Mouse (Mus musculus): ENCODE measurements around the gene Clcn7. TPM values are rescaled to one million over a fixed set of nuclear protein-coding genes. Genes with fewer than 3 reads are reported as not detected.

Clcn7 gene
- polyA plus RNA-seq (2014; fragmentation: Nextera tagmentation; extraction: Ambion mirVana) = 26.3 and 26.7 TPM in 2 replicates

DNA sequence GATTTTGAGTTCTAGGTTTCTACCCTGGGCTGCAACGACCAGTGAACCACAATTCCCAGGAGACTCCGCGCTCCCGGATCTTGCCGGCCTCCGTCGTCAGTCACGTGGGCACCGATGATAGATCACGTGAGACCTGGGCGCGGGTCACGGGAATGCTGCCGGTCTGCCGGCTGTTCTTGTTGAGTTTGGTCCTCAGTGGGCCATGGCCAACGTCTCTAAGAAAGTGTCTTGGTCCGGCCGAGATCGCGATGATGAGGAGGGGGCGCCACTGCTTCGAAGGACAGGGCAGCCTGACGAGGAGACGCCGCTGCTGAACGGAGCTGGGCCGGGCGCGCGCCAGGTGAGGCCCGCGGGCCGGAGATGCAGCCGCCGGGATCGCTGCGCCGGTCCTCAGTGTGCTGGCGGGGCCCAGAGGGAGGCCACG lies at the start of gene Clcn7:
Gene Clcn7 (plus strand): TSS at position 117 of the 424 bp plus-strand sequence.
- H3K4me2 ChIP-seq (ENCODE audit: low read depth, low read length) = peak within 1 kb of the TSS; percentile 60
- H3K9ac ChIP-seq (replicated peaks; ENCODE audit: low read depth, low read length) = peak within 1 kb of the TSS; percentile 73
- peak within 1 kb of the TSS; percentile 95 for H3K4me3 ChIP-seq (ENCODE audit: low read depth, low read length)
- H3K36me3 ChIP-seq (ENCODE audit: control insufficient read depth, insufficient read depth, low read length) = no peaks in the 10 kb centered on the region
- peaks cover 9% of the 10 kb centered on the region for H3K4me1 ChIP-seq (ENCODE audit: control insufficient read depth, insufficient read depth, low read length)
- no peaks in the 10 kb centered on the region for H3K27me3 ChIP-seq (ENCODE audit: control insufficient read depth, insufficient read depth, low read length)
- H3K9me3 ChIP-seq (ENCODE audit: control insufficient read depth, low read length) = no peaks in the 10 kb centered on the region
- under 1% methylated on average over 40 of the region's 40 CpGs for WGBS
- ATAC-seq (ENCODE audit: low read depth) = peak; percentile 95
- peak within 1 kb of the TSS; percentile 62; the same call in 1 of the 2 replicates for H3K27ac ChIP-seq (ENCODE audit: low read depth, low read length)

DNA sequence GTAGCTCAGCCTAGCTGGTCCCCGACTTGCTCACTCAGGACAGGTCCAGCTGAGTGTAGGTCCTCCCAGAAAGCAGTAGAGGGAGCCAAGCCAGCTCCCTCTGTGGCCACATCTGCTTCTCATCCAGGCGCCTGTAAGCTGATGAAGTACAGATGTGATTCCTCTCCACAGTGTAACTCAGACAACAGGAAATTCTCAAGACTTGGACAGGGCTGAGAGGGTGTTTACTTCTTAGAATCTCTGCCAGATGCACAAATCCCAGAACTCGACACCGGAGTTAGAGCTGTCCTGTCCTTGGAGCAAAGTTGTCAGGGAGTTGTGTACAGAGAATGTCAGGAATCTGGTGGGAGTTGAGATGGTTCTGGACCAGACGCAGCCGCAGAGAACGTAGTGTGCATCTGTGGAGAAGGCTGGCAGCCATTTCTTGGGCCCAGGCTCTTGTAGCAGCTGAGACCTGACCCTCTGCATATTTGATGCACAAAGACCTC lies 49.7 kb upstream of the Clcn7 start, which contains the start of gene Tmem204:
Gene Tmem204 (minus strand): TSS at position 148 of the 488 bp plus-strand sequence.
- H3K27me3 ChIP-seq (ENCODE audit: control insufficient read depth, insufficient read depth, low read length) = no peaks in the 10 kb centered on the region
- no peaks in the 10 kb centered on the region for H3K9me3 ChIP-seq (ENCODE audit: control insufficient read depth, low read length)
- peak within 1 kb of the TSS; percentile 44; the same call in 1 of the 2 replicates for H3K27ac ChIP-seq (ENCODE audit: low read depth, low read length)
- H3K4me2 ChIP-seq (ENCODE audit: low read depth, low read length) = no peak within 1 kb of the TSS
- H3K4me3 ChIP-seq (ENCODE audit: low read depth, low read length) = no peak within 1 kb of the TSS
- peaks cover 7% of the 10 kb centered on the region; the same call in 1 of the 2 replicates for H3K36me3 ChIP-seq (ENCODE audit: control insufficient read depth, insufficient read depth, low read length)
- H3K9ac ChIP-seq (replicated peaks; ENCODE audit: low read depth, low read length) = no peak within 1 kb of the TSS
- peaks cover 3% of the 10 kb centered on the region; the same call in 1 of the 2 replicates for H3K4me1 ChIP-seq (ENCODE audit: control insufficient read depth, insufficient read depth, low read length)
- no peak for ATAC-seq (ENCODE audit: low read depth)
- WGBS = 73% methylated on average over 7 of the region's 7 CpGs

DNA sequence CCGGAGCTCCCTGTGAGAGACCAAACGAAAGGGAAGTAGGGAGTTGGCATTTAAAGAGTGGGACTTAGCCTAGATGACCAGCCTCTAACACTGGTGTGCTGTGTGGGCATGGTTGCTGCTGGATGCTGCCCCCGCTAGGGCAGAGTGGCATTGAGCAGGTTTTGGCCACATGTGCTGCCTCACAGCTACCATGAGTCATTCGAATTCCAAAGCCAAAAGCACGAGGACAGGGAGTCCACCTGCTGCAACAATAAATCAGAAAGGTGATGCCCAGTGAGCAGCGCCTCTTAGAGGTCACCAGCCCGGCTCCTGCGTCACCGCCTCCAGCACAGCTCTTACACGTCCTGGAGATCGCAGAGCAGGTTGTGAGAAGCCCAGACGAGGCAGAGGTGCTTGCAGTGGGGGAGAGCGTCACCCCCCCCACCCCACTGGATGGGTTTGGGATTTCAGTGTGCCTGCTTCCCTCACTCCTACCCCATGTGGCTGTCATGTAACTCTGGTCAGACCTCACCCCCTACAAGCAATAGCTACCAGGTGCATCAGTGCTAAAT lies 48.3 kb upstream of the Clcn7 start:
- no peaks in the 10 kb centered on the region for H3K9me3 ChIP-seq (ENCODE audit: control insufficient read depth, low read length)
- no peak for ATAC-seq (ENCODE audit: low read depth)
- no peaks in the 10 kb centered on the region for H3K27me3 ChIP-seq (ENCODE audit: control insufficient read depth, insufficient read depth, low read length)
- H3K36me3 ChIP-seq (ENCODE audit: control insufficient read depth, insufficient read depth, low read length) = peaks cover 13% of the 10 kb centered on the region; the same call in 1 of the 2 replicates
- no peak overlapping the region for H3K9ac ChIP-seq (replicated peaks; ENCODE audit: low read depth, low read length)
- H3K27ac ChIP-seq (ENCODE audit: low read depth, low read length) = no peak overlapping the region
- H3K4me3 ChIP-seq (ENCODE audit: low read depth, low read length) = no peak overlapping the region
- WGBS = 79% methylated on average over 13 of the region's 13 CpGs
- H3K4me2 ChIP-seq (ENCODE audit: low read depth, low read length) = no peak overlapping the region
- no peaks in the 10 kb centered on the region for H3K4me1 ChIP-seq (ENCODE audit: control insufficient read depth, insufficient read depth, low read length)

DNA sequence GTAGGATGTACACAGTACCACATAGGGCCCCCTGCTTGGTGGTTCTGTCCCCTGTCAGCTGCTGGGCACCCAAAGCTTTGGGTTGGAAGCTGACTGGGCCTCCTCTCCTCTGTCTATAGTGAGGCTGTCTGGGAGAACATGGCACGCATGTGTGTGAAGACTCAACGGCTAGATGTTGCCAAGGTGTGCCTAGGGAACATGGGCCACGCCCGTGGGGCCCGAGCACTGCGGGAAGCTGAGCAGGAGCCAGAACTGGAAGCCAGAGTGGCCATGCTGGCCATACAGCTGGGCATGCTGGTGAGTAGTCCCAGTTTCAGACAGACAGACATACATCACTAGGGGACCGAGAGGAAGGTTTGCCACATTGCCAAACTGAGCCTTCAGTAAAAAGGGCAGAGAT lies 46.5 kb upstream of the Clcn7 start:
- no peak for ATAC-seq (ENCODE audit: low read depth)
- no peaks in the 10 kb centered on the region for H3K9me3 ChIP-seq (ENCODE audit: control insufficient read depth, low read length)
- H3K4me2 ChIP-seq (ENCODE audit: low read depth, low read length) = no peak overlapping the region
- no peak overlapping the region for H3K27ac ChIP-seq (ENCODE audit: low read depth, low read length)
- no peaks in the 10 kb centered on the region for H3K27me3 ChIP-seq (ENCODE audit: control insufficient read depth, insufficient read depth, low read length)
- WGBS = 89% methylated on average over 7 of the region's 7 CpGs
- no peak overlapping the region for H3K9ac ChIP-seq (replicated peaks; ENCODE audit: low read depth, low read length)
- no peaks in the 10 kb centered on the region for H3K4me1 ChIP-seq (ENCODE audit: control insufficient read depth, insufficient read depth, low read length)
- no peak overlapping the region for H3K4me3 ChIP-seq (ENCODE audit: low read depth, low read length)
- H3K36me3 ChIP-seq (ENCODE audit: control insufficient read depth, insufficient read depth, low read length) = peaks cover 19% of the 10 kb centered on the region; the same call in 1 of the 2 replicates

DNA sequence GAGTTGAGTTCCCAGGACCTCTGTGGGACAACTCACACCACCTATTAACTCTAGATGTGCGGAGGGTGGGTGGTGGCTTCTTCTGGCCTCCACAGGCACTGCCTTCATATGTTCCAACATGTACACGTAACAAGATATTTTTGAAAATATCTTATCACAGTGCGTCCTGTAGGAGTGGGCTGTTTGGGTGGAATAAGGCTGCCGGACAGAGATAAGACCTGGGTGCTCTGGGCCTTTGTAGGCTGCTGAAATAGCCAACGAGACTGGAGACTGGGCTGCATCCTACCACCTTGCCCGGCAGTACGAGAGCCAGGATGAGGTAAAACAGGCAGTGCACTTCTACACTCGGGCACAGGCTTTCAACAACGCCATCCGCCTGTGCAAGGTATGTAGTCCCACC lies 44.0 kb upstream of the Clcn7 start:
- Histone ChIP-seq H3K4me1 (ENCODE audit: control insufficient read depth, insufficient read depth, low read length) (no peaks in the 10 kb centered on the region), H3K36me3 (ENCODE audit: control insufficient read depth, insufficient read depth, low read length) (peaks cover 24% of the 10 kb centered on the region; the same call in 1 of the 2 replicates), H3K4me2 (ENCODE audit: low read depth, low read length) (no peak overlapping the region), H3K9me3 (ENCODE audit: control insufficient read depth, low read length) (no peaks in the 10 kb centered on the region), H3K9ac (replicated peaks; ENCODE audit: low read depth, low read length) (no peak overlapping the region), H3K27me3 (ENCODE audit: control insufficient read depth, insufficient read depth, low read length) (no peaks in the 10 kb centered on the region), H3K27ac (ENCODE audit: low read depth, low read length) (no peak overlapping the region), H3K4me3 (ENCODE audit: low read depth, low read length) (no peak overlapping the region)
- WGBS = 94% methylated on average over 10 of the region's 10 CpGs
- no peak for ATAC-seq (ENCODE audit: low read depth)

DNA sequence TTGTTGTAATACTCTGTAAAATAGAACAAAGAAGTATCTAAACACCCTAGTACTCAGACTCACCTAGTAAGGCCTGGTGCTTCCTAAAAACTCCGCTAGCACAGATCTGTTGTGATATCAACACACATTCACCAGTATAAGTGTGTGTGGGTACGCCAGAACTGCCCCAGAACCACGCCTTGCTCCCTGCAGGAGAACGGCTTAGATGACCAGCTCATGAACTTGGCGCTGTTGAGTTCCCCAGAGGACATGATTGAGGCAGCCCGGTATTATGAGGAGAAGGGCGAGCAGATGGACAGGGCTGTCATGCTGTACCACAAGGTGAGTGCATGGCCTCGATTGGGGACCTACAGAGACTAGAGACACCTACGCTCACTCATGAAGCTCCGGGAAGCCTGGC lies 42.7 kb upstream of the Clcn7 start:
- Histone ChIP-seq H3K9me3 (ENCODE audit: control insufficient read depth, low read length) (no peaks in the 10 kb centered on the region), H3K9ac (replicated peaks; ENCODE audit: low read depth, low read length) (no peak overlapping the region), H3K4me2 (ENCODE audit: low read depth, low read length) (no peak overlapping the region), H3K27me3 (ENCODE audit: control insufficient read depth, insufficient read depth, low read length) (no peaks in the 10 kb centered on the region), H3K4me3 (ENCODE audit: low read depth, low read length) (no peak overlapping the region), H3K36me3 (ENCODE audit: control insufficient read depth, insufficient read depth, low read length) (peaks cover 24% of the 10 kb centered on the region; the same call in 1 of the 2 replicates), H3K27ac (ENCODE audit: low read depth, low read length) (no peak overlapping the region), H3K4me1 (ENCODE audit: control insufficient read depth, insufficient read depth, low read length) (no peaks in the 10 kb centered on the region)
- no peak for ATAC-seq (ENCODE audit: low read depth)
- WGBS = 92% methylated on average over 10 of the region's 10 CpGs

DNA sequence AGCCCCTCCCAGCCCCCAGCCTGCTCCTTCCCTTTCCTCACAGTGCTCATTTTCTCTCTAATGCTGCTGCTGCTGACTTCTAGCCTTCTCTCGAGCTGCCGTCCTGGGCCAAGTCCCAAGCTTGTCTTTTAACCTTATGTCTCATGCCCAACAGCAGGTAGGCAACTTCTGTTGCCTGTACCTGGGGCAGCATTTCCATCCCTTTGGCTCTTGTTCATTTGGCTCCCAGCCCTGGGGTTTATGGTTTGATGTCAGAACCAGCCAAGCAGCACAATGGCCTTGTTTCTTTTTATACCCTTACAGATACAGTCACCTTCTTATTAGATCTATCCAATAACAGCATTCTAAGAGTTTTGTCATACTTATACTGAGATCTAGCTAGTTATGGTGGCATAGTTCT lies 37.0 kb upstream of the Clcn7 start:
- ATAC-seq (ENCODE audit: low read depth) = no peak
- Histone ChIP-seq H3K4me2 (ENCODE audit: low read depth, low read length) (no peak overlapping the region), H3K9ac (replicated peaks; ENCODE audit: low read depth, low read length) (no peak overlapping the region), H3K27me3 (ENCODE audit: control insufficient read depth, insufficient read depth, low read length) (no peaks in the 10 kb centered on the region), H3K4me1 (ENCODE audit: control insufficient read depth, insufficient read depth, low read length) (no peaks in the 10 kb centered on the region), H3K36me3 (ENCODE audit: control insufficient read depth, insufficient read depth, low read length) (peaks cover 27% of the 10 kb centered on the region), H3K9me3 (ENCODE audit: control insufficient read depth, low read length) (no peaks in the 10 kb centered on the region), H3K4me3 (ENCODE audit: low read depth, low read length) (no peak overlapping the region), H3K27ac (ENCODE audit: low read depth, low read length) (no peak overlapping the region)
- WGBS = 83% methylated on average over 2 of the region's 2 CpGs

DNA sequence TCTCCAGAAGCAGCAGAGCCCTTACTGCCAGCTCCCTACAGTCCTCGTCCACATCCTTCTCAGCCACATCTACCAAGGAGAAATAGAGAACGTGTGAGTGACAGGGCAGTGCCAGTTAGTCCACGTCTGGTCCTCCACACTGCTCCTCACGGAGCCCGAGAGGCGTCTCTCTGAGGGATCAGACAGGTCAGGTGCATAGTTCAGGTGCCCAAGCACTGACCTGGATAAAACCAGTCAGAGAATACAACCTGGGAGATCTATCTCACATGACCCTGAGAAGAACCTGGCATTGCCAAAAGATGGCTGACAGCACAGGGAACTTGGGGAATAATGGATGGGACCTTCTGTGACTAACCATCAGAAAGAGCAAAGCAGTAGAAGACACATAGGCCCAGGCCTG lies 33.1 kb upstream of the Clcn7 start:
- Histone ChIP-seq H3K27me3 (ENCODE audit: control insufficient read depth, insufficient read depth, low read length) (no peaks in the 10 kb centered on the region), H3K36me3 (ENCODE audit: control insufficient read depth, insufficient read depth, low read length) (peaks cover 60% of the 10 kb centered on the region), H3K4me2 (ENCODE audit: low read depth, low read length) (no peak overlapping the region), H3K27ac (ENCODE audit: low read depth, low read length) (no peak overlapping the region), H3K4me1 (ENCODE audit: control insufficient read depth, insufficient read depth, low read length) (no peaks in the 10 kb centered on the region), H3K9me3 (ENCODE audit: control insufficient read depth, low read length) (no peaks in the 10 kb centered on the region), H3K4me3 (ENCODE audit: low read depth, low read length) (no peak overlapping the region), H3K9ac (replicated peaks; ENCODE audit: low read depth, low read length) (no peak overlapping the region)
- ATAC-seq (ENCODE audit: low read depth) = no peak
- 93% methylated on average over 6 of the region's 6 CpGs for WGBS

DNA sequence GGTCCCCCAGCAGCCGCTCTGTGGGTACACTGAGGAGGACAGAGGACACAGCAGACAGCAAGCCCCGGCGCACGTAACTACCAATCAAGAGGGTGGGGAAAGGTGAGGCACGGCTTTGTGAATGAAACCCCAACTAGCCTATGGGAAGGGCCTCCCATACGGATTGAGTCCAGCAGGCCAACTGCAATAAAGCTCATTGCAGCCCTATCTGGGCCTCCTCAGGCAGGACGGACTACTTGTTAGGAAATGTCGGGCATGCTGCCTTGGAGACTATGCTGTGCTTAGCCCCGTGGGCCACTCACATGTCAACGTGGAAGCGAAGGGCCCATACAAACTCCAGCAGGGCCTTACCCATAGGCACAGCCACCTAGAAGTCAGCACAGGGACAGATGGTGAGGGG lies 31.9 kb upstream of the Clcn7 start:
- no peaks in the 10 kb centered on the region for H3K27me3 ChIP-seq (ENCODE audit: control insufficient read depth, insufficient read depth, low read length)
- no peak for ATAC-seq (ENCODE audit: low read depth)
- no peak overlapping the region for H3K27ac ChIP-seq (ENCODE audit: low read depth, low read length)
- H3K36me3 ChIP-seq (ENCODE audit: control insufficient read depth, insufficient read depth, low read length) = peaks cover 71% of the 10 kb centered on the region
- H3K4me3 ChIP-seq (ENCODE audit: low read depth, low read length) = no peak overlapping the region
- H3K4me2 ChIP-seq (ENCODE audit: low read depth, low read length) = no peak overlapping the region
- H3K9ac ChIP-seq (replicated peaks; ENCODE audit: low read depth, low read length) = no peak overlapping the region
- no peaks in the 10 kb centered on the region for H3K4me1 ChIP-seq (ENCODE audit: control insufficient read depth, insufficient read depth, low read length)
- 94% methylated on average over 11 of the region's 11 CpGs for WGBS
- H3K9me3 ChIP-seq (ENCODE audit: control insufficient read depth, low read length) = no peaks in the 10 kb centered on the region
